Mouse (Mus musculus) bone marrow macrophage, adult 2 months (primary cell): ENCODE data around the gene Mmrn1.

Source experiments
- CTCF ChIP-seq: IDR thresholded peaks from 2 replicates; pipeline ENCODE4 v1.5.1; 2012; ENCODE audit warnings: low read depth, mild to moderate bottlenecking, low read length, moderate library complexity
- POLR2A ChIP-seq: IDR thresholded peaks from 2 replicates; pipeline ENCODE4 v1.6.1; 2012; ENCODE audit warnings: mild to moderate bottlenecking, low read depth, low read length, borderline replicate concordance

DNA sequence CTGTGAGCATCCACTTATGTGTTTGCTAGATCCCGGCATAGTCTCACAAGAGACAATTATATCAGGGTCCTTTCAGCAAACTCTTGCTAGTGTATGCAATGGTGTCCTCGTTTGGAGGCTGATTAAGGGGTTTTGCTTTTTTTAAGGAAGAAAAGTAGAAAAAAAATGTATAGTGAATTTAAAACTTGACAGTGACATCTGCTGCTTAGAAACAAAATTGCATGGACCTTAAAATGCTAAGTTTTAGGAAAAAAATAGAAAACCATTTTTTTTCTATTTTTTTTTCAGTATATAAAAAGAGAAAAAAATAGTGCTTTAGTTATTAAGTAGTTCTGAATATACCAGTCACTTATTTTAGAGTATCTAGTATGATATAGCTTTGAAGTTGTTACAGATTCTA, 43.2 kb upstream of the Mmrn1 start:
- TF ChIP-seq POLR2A, result no peak
- no peak for TF ChIP-seq CTCF
